Mouse (Mus musculus): Measurements from ENCODE around the gene Trpm8. TPM values are rescaled to one million over a fixed set of nuclear protein-coding genes. Genes with fewer than 3 reads are reported as not detected.

The Trpm8 gene
- polyA plus RNA-seq, 1 experiment from 2014 or later = 0.04 TPM

DNA sequence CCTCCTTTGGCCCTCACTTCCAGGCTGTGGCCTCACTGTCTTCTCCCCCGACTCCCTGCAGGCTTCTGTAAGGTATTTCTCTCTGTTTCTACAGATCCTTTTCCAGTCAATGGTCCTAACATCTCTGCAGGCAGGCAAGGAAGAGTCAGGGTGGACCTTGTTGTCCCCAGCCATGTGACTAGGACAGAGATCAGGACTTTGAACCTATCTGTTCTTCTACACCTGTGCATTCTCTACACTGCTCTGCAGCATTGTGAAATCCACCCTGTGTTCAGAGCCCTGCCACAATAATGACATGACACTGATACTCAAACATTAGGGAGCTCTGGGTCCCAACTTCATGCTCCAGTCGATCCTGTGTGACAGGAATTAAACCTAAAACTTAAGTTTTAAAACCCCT is 141.5 kb downstream of the Trpm8 start:
- Histone ChIP-seq H3K9me3 (ENCODE audit: control insufficient read depth, low read length) (no peaks in the 10 kb centered on the region), H3K4me3 (ENCODE audit: low read length) (no peak overlapping the region), H3K27me3 (ENCODE audit: control insufficient read depth, insufficient read depth, low read depth, low read length) (no peaks in the 10 kb centered on the region), H3K9ac (ENCODE audit: low read length) (no peak overlapping the region), H3K27ac (ENCODE audit: low read length) (no peak overlapping the region), H3K36me3 (ENCODE audit: control insufficient read depth, insufficient read depth, low read length) (no peaks in the 10 kb centered on the region), H3K4me1 (replicated peaks; ENCODE audit: control insufficient read depth, insufficient read depth, low read length) (no peaks in the 10 kb centered on the region), H3K4me2 (ENCODE audit: low read depth, low read length) (no peak overlapping the region)
- WGBS = 77% methylated on average over 2 of the region's 2 CpGs
- ATAC-seq (ENCODE audit: low read depth) = no peak

DNA sequence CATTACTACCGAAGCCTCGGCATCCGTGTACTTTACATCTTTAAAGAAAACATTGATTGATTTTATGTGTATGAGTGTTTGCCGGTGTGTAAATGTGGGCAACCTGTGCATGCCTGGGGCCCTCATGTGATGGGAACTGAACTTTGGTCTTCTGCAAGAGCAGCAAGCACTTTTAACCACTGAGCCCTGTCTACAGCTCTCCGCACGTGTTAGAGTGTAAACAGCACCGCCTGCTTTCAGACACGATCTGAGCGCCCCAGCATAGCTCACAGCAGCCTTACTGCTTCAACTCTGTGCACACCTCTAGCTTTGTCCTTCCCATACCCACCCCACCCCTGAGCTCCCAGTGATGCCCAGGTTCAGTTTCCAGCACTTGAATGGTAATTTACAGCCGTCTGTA is 144.6 kb downstream of the Trpm8 start:
- no peak overlapping the region for H3K4me2 ChIP-seq (ENCODE audit: low read depth, low read length)
- H3K4me3 ChIP-seq (ENCODE audit: low read length) = no peak overlapping the region
- no peaks in the 10 kb centered on the region for H3K27me3 ChIP-seq (ENCODE audit: control insufficient read depth, insufficient read depth, low read depth, low read length)
- ATAC-seq (ENCODE audit: low read depth) = no peak
- H3K9me3 ChIP-seq (ENCODE audit: control insufficient read depth, low read length) = no peaks in the 10 kb centered on the region
- no peak overlapping the region for H3K9ac ChIP-seq (ENCODE audit: low read length)
- H3K27ac ChIP-seq (ENCODE audit: low read length) = no peak overlapping the region
- 0 out of 2 replicates have a peak, but pooled peaks cover 2% of the 10 kb centered on the region for H3K4me1 ChIP-seq (replicated peaks; ENCODE audit: control insufficient read depth, insufficient read depth, low read length)
- no peaks in the 10 kb centered on the region for H3K36me3 ChIP-seq (ENCODE audit: control insufficient read depth, insufficient read depth, low read length)
- WGBS = 66% methylated on average over 10 of the region's 10 CpGs

DNA sequence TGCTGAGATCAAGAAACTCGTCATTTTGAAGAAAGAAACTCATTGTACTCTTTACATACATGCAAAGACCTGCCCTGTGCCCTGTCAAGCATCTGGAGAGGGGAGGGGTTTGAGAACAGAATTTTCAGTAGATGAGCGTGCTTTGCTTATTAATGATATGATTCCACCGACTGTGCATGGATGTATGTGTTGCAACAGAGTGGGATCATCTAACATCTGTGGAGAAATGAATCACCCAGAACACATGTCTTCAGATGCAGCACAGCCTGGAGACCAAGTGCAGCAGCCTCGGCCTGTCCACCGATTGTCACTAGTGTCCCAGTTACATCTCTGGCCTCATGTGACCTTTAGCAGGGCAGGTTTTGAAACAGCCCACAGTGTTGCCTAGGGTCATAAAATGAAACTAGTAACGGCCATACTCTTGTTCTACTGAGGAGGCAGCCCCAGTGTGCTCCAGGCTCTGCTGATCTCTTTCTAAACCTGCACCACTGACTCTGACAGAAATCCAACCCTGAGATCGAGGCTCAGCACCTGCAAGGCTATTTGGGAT is 145.5 kb downstream of the Trpm8 start:
- Histone ChIP-seq H3K4me1 (replicated peaks; ENCODE audit: control insufficient read depth, insufficient read depth, low read length) (peaks cover 7% of the 10 kb centered on the region; the same call in 1 of the 2 replicates), H3K36me3 (ENCODE audit: control insufficient read depth, insufficient read depth, low read length) (no peaks in the 10 kb centered on the region), H3K4me2 (ENCODE audit: low read depth, low read length) (no peak overlapping the region), H3K9me3 (ENCODE audit: control insufficient read depth, low read length) (no peaks in the 10 kb centered on the region), H3K27me3 (ENCODE audit: control insufficient read depth, insufficient read depth, low read depth, low read length) (no peaks in the 10 kb centered on the region), H3K4me3 (ENCODE audit: low read length) (no peak overlapping the region), H3K27ac (ENCODE audit: low read length) (no peak overlapping the region), H3K9ac (ENCODE audit: low read length) (no peak overlapping the region)
- WGBS = 59% methylated on average over 7 of the region's 7 CpGs
- ATAC-seq (ENCODE audit: low read depth) = no peak

DNA sequence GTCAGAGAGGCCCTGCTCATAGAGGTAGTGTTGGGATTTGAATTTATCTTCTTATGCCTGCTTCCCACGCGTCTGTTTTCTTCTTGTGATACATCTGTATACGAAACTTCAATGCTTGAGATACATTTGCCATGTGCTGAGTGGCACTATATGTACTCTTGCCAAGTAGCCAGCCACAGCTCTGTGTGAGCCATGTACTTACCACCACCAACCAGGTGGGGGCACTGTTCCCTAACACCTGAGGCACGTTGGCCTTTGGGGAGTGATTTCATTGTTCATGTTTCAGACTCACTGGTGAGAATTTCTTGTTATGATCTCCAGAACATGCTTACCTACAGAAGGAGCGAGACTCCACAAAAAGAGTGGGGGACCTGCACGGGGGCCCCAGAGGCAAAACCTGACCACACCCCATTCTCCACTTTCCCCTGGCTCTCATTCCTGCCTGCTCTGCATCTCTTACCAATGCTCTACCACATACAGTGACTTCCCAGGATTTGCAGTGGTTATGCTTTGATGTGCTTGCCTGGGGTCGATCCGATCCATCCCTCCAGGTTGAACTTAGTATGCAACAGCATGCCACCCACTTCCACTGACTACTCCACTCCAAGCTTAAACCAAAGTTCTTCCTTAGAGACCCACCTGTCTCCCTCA is 147.3 kb downstream of the Trpm8 start:
- ATAC-seq (ENCODE audit: low read depth) = 0 out of 2 replicates have a peak, but pooled peaks have one; percentile 39

DNA sequence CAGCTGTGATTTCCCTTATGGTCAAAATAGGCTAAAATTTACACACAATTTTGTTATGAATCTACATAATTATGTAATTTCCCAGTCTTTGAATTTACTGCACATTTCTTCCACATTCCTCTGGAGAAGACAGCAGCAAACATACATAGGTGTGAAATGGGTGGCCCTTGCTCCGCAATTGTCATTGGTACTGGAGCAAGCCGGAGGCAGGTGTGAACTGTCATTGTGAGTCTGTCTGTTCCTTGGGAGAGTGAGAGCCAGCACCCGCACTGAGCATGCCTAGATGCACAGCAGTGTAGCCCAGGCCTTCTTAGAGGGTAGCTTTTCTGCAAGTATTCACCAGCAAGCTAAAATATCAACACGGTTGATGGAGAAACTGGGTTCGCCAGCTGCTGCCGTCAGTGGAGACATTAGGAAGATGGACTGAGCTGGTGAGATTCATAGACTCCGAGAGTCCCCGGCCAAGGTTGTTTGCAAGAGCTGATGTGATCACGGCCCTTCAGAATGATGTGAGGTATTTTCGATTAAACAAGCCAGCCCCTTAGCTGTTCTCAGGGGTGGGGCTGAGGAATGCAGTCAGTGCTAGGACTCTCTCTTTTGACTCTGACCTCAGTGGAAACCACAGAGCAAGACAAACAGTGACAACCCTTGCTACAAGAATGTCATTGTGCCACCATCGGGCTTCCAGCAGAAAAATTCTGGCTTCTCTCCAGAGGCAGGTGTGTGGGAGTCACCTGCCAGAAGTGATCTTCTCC is 150.7 kb downstream of the Trpm8 start:
- Histone ChIP-seq H3K4me1 (replicated peaks; ENCODE audit: control insufficient read depth, insufficient read depth, low read length) (peaks cover 13% of the 10 kb centered on the region), H3K27me3 (ENCODE audit: control insufficient read depth, insufficient read depth, low read depth, low read length) (no peaks in the 10 kb centered on the region), H3K4me2 (ENCODE audit: low read depth, low read length) (no peak overlapping the region), H3K9ac (ENCODE audit: low read length) (no peak overlapping the region), H3K9me3 (ENCODE audit: control insufficient read depth, low read length) (no peaks in the 10 kb centered on the region), H3K27ac (ENCODE audit: low read length) (peak overlapping the region; percentile 72), H3K4me3 (ENCODE audit: low read length) (no peak overlapping the region), H3K36me3 (ENCODE audit: control insufficient read depth, insufficient read depth, low read length) (no peaks in the 10 kb centered on the region)
- peak; percentile 88 for ATAC-seq (ENCODE audit: low read depth)
- WGBS = 35% methylated on average over 11 of the region's 11 CpGs

More for the DNA sequence above, 147.3 kb downstream of the Trpm8 start:
- no peak overlapping the region for H3K27ac ChIP-seq (ENCODE audit: low read length)
- 15% methylated on average over 8 of the region's 8 CpGs for WGBS
- no peak overlapping the region for H3K9ac ChIP-seq (ENCODE audit: low read length)
- no peaks in the 10 kb centered on the region for H3K9me3 ChIP-seq (ENCODE audit: control insufficient read depth, low read length)
- H3K36me3 ChIP-seq (ENCODE audit: control insufficient read depth, insufficient read depth, low read length) = no peaks in the 10 kb centered on the region
- H3K4me3 ChIP-seq (ENCODE audit: low read length) = no peak overlapping the region
- no peak overlapping the region for H3K4me2 ChIP-seq (ENCODE audit: low read depth, low read length)
- peaks cover 11% of the 10 kb centered on the region; the same call in 1 of the 2 replicates for H3K4me1 ChIP-seq (replicated peaks; ENCODE audit: control insufficient read depth, insufficient read depth, low read length)
- no peaks in the 10 kb centered on the region for H3K27me3 ChIP-seq (ENCODE audit: control insufficient read depth, insufficient read depth, low read depth, low read length)

DNA sequence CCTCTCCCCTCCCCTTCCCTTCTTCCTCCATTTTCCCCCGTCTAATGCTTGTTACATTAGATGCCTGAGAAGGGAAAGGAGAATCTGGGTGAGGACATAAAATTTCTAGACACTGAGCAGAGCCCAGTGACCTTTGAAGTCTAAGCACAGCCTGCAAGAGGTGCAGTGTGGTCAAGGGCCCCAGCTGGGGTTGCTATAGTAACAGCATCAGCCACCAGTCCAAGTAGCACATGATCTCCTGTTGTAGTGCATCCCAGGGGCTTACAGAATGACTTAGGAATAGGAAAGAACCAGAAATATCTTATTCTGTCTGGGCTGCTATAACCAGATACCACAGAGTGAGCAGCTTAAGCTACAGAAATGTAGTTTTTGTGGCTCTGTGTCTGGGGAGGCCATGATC is 152.0 kb downstream of the Trpm8 start:
- H3K9ac ChIP-seq (ENCODE audit: low read length) = no peak overlapping the region
- H3K27me3 ChIP-seq (ENCODE audit: control insufficient read depth, insufficient read depth, low read depth, low read length) = no peaks in the 10 kb centered on the region
- H3K4me2 ChIP-seq (ENCODE audit: low read depth, low read length) = no peak overlapping the region
- H3K4me3 ChIP-seq (ENCODE audit: low read length) = no peak overlapping the region
- peaks cover 17% of the 10 kb centered on the region for H3K4me1 ChIP-seq (replicated peaks; ENCODE audit: control insufficient read depth, insufficient read depth, low read length)
- 27% methylated on average over 1 of the region's 1 CpGs for WGBS
- H3K9me3 ChIP-seq (ENCODE audit: control insufficient read depth, low read length) = no peaks in the 10 kb centered on the region
- no peak for ATAC-seq (ENCODE audit: low read depth)
- no peak overlapping the region; the same call in 1 of the 2 replicates for H3K27ac ChIP-seq (ENCODE audit: low read length)
- no peaks in the 10 kb centered on the region for H3K36me3 ChIP-seq (ENCODE audit: control insufficient read depth, insufficient read depth, low read length)

DNA sequence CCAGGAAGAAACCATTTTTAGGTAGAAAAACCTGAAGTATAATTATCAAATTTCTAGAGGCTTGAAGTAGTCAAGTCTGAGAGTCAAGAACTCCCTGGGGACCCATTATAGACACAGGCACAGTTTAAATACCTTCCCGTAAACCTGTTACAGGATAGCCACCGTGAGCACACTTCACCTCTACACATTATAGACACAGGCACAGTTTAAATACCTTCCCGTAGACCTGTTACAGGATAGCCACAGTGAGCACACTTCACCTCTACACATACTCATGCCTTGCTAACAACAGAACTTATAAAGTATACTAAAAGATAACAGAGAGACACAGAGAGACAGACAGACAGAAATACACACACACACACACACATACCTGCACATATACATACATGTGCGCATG is 153.8 kb downstream of the Trpm8 start:
- Histone ChIP-seq H3K9ac (ENCODE audit: low read length) (no peak overlapping the region), H3K27me3 (ENCODE audit: control insufficient read depth, insufficient read depth, low read depth, low read length) (no peaks in the 10 kb centered on the region), H3K4me1 (replicated peaks; ENCODE audit: control insufficient read depth, insufficient read depth, low read length) (peaks cover 15% of the 10 kb centered on the region), H3K27ac (ENCODE audit: low read length) (no peak overlapping the region), H3K4me3 (ENCODE audit: low read length) (no peak overlapping the region), H3K4me2 (ENCODE audit: low read depth, low read length) (no peak overlapping the region), H3K36me3 (ENCODE audit: control insufficient read depth, insufficient read depth, low read length) (no peaks in the 10 kb centered on the region), H3K9me3 (ENCODE audit: control insufficient read depth, low read length) (no peaks in the 10 kb centered on the region)
- WGBS = 53% methylated on average over 4 of the region's 4 CpGs
- ATAC-seq (ENCODE audit: low read depth) = peak; percentile 69; the same call in 1 of the 2 replicates

DNA sequence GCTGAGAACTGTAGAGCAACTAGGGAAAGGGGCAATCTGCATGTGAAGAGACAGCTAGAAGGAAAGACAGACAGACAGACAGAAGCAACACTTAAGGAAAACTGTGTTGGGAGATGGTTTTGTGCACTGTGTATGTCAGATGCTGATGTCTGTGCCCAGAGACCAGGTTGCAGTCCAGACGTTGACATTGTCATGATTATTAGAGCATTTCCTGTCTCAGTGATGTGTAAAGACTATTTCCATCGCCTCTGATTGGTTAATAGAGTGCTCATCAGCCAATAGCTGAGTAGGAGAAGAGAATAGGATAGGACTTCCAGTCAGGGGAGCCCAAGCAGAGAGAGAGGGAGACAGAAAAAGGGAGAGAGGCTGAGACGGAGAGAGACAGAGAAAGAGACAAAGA is 155.1 kb downstream of the Trpm8 start:
- H3K4me1 ChIP-seq (replicated peaks; ENCODE audit: control insufficient read depth, insufficient read depth, low read length) = peaks cover 15% of the 10 kb centered on the region
- H3K9ac ChIP-seq (ENCODE audit: low read length) = no peak overlapping the region
- no peaks in the 10 kb centered on the region for H3K27me3 ChIP-seq (ENCODE audit: control insufficient read depth, insufficient read depth, low read depth, low read length)
- 47% methylated on average over 3 of the region's 3 CpGs for WGBS
- no peaks in the 10 kb centered on the region for H3K9me3 ChIP-seq (ENCODE audit: control insufficient read depth, low read length)
- H3K4me2 ChIP-seq (ENCODE audit: low read depth, low read length) = no peak overlapping the region
- no peak overlapping the region for H3K4me3 ChIP-seq (ENCODE audit: low read length)
- H3K36me3 ChIP-seq (ENCODE audit: control insufficient read depth, insufficient read depth, low read length) = no peaks in the 10 kb centered on the region
- ATAC-seq (ENCODE audit: low read depth) = no peak
- H3K27ac ChIP-seq (ENCODE audit: low read length) = no peak overlapping the region

DNA sequence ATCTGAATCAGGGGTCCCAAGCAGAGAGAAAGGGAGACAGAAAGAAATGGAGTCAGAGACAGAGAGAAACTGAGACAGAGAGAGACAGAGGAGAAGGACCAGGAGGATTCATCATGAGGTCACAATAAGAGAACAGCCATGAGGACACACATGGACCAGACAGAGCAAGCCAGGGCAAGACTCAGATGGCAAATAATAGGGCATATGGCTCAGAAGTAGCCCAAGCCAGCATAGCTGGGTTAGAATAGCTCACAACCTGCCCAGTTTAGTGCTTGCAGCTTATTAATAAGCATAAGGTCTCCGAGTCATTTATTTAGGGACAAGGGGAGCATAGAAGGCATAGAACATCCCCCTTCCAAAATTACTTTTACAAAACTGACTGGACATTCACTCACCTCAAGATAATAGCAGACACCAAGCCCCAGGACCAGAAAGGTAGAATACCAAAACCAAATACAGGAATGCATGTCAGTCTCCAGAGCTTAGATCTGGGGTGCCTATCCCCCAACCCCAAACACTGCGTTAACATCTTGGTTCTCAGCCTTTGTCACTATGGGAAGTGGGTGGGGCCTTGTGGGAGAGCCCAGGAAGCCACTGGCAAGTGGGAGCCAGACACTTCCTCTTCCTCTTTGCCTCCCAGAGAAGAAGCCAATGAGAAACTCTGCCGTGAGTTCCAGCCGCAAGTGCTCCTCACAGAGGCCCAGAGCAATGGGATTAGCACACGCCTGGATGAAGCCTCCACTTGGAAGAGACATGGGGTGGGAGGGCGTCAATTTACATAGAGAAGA is 155.8 kb downstream of the Trpm8 start:
- Histone ChIP-seq H3K9me3 (ENCODE audit: control insufficient read depth, low read length) (no peaks in the 10 kb centered on the region), H3K36me3 (ENCODE audit: control insufficient read depth, insufficient read depth, low read length) (no peaks in the 10 kb centered on the region), H3K27me3 (ENCODE audit: control insufficient read depth, insufficient read depth, low read depth, low read length) (no peaks in the 10 kb centered on the region), H3K4me3 (ENCODE audit: low read length) (no peak overlapping the region), H3K9ac (ENCODE audit: low read length) (no peak overlapping the region), H3K4me2 (ENCODE audit: low read depth, low read length) (no peak overlapping the region), H3K4me1 (replicated peaks; ENCODE audit: control insufficient read depth, insufficient read depth, low read length) (peaks cover 17% of the 10 kb centered on the region; the same call in 1 of the 2 replicates), H3K27ac (ENCODE audit: low read length) (peak overlapping the region; percentile 29; the same call in 1 of the 2 replicates)
- no peak for ATAC-seq (ENCODE audit: low read depth)
- 62% methylated on average over 6 of the region's 6 CpGs for WGBS

Measured in lung, embryonic 16.5 days (tissue).